Mouse (Mus musculus): ENCODE data around the gene Asl. TPM values are rescaled to one million over a fixed set of nuclear protein-coding genes. Genes with fewer than 3 reads are reported as not detected.

Asl gene
- polyA plus RNA-seq, 1 experiment from 2014 or later: 291 TPM

GRCm38 (mm10) chr5:129963224-129963623, 65.8 kb downstream of the Asl start:
- 84% methylated on average over 4 of the region's 4 CpGs for WGBS (ENCODE audit: insufficient replicate concordance)

More at GRCm38 (mm10) chr5:129963224-129963623, 65.8 kb downstream of the Asl start:
- TF ChIP-seq CTCF (IDR thresholded peaks at IDR 0.05; ENCODE audit: low read depth) (no peak), EP300 (IDR thresholded peaks at IDR 0.05; ENCODE audit: low read depth) (no peak)
- no peaks in the 10 kb centered on the region for H3K36me3 ChIP-seq (replicated peaks; ENCODE audit: insufficient read depth, low read length)
- H3K4me3 ChIP-seq (ENCODE audit: low read depth, low read length): no peak overlapping the region
- H3K4me1 ChIP-seq (ENCODE audit: insufficient read depth): no peaks in the 10 kb centered on the region; the same call in none of the 2 replicates
- DNase-seq (no peak), ATAC-seq (no peak)
- no peak overlapping the region for H3K4me2 ChIP-seq (ENCODE audit: low read depth, low read length)
- no peak overlapping the region for H3K9ac ChIP-seq (replicated peaks)
- H3K27me3 ChIP-seq (ENCODE audit: insufficient read depth, low read length): no peaks in the 10 kb centered on the region
- no peak overlapping the region for H3K27ac ChIP-seq (ENCODE audit: low read depth)
- H3K9me3 ChIP-seq (ENCODE audit: low read length): no peaks in the 10 kb centered on the region

Other genes with a start within 250 kb of the Asl start
- 18.4 and 20.5 TPM in 2 replicates for gene Psph, start 241.8 kb downstream of the Asl start, polyA plus RNA-seq (2015; fragmentation: Nextera tagmentation; extraction: Ambion mirVana)
- 12.4 and 14.8 TPM in 2 replicates for gene Sumf2, start 182.3 kb downstream of the Asl start, polyA plus RNA-seq (2015; fragmentation: Nextera tagmentation; extraction: Ambion mirVana)
- gene Chchd2, start 141.8 kb downstream of the Asl start, polyA plus RNA-seq (2015; fragmentation: Nextera tagmentation; extraction: Ambion mirVana): 955 and 988 TPM in 2 replicates
- 3.3 and 3.7 TPM in 2 replicates for gene Zbed5, start 133.5 kb downstream of the Asl start, polyA plus RNA-seq (2015; fragmentation: Nextera tagmentation; extraction: Ambion mirVana)
- gene Phkg1, start 130.7 kb downstream of the Asl start, polyA plus RNA-seq (2015; fragmentation: Nextera tagmentation; extraction: Ambion mirVana): 0.08 and 0.20 TPM in 2 replicates
- gene Nupr1l, start 120.7 kb downstream of the Asl start, polyA plus RNA-seq (2015; fragmentation: Nextera tagmentation; extraction: Ambion mirVana): 1.4 TPM in 2 replicates
- 17.5 and 18.2 TPM in 2 replicates for gene Vkorc1l1, start 87.3 kb downstream of the Asl start, polyA plus RNA-seq (2015; fragmentation: Nextera tagmentation; extraction: Ambion mirVana)
- gene Gusb, start 26.2 kb downstream of the Asl start, polyA plus RNA-seq (2015; fragmentation: Nextera tagmentation; extraction: Ambion mirVana): 26.3 and 29.3 TPM in 2 replicates
- 19.3 and 20.8 TPM in 2 replicates for gene Crcp, start within 50 bp of the Asl start, polyA plus RNA-seq (2015; fragmentation: Nextera tagmentation; extraction: Ambion mirVana)
- gene Tpst1, start 44.1 kb upstream of the Asl start, polyA plus RNA-seq (2015; fragmentation: Nextera tagmentation; extraction: Ambion mirVana): 23.8 and 26.0 TPM in 2 replicates
- 3.6 and 3.9 TPM in 2 replicates for gene Kctd7, start 115.6 kb upstream of the Asl start, polyA plus RNA-seq (2015; fragmentation: Nextera tagmentation; extraction: Ambion mirVana)
- gene Rabgef1, start 142.6 kb upstream of the Asl start, polyA plus RNA-seq (2015; fragmentation: Nextera tagmentation; extraction: Ambion mirVana): 18.5 and 19.7 TPM in 2 replicates
- gene Tmem248, start 187.8 kb upstream of the Asl start, polyA plus RNA-seq (2015; fragmentation: Nextera tagmentation; extraction: Ambion mirVana): 28.1 and 30.7 TPM in 2 replicates
- gene Sbds, start 226.3 kb upstream of the Asl start, polyA plus RNA-seq (2015; fragmentation: Nextera tagmentation; extraction: Ambion mirVana): 44.0 and 44.8 TPM in 2 replicates
- gene Tyw1, start 226.4 kb upstream of the Asl start, polyA plus RNA-seq (2015; fragmentation: Nextera tagmentation; extraction: Ambion mirVana): 8.4 and 10.9 TPM in 2 replicates

Data from liver, postnatal 0 days (tissue).